Mouse (Mus musculus): ENCODE measurements around the gene Tns4. TPM values are rescaled to one million over a fixed set of nuclear protein-coding genes. Genes with fewer than 3 reads are reported as not detected.

The Tns4 gene
- total RNA-seq, 2 experiments from 2014 or later: 0.15 TPM; not detected in 1

- DNase-seq: peak; percentile 55 to 65
- intact Hi-C loops (cut with DNase I): loop anchor here (2.0 to 10.0 kb wide), 2 partner anchors 54 to 266 kb away; no protein-coding TSS in a partner anchor
Observed at GRCm38 (mm10) chr11:99120524-99121217, 31.6 kb upstream of the Tns4 start.

- no peak for DNase-seq
- intact Hi-C loops (cut with DNase I): no loop called here
Observed at GRCm38 (mm10) chr11:99118963-99119362, 29.9 kb upstream of the Tns4 start.

- no peak for DNase-seq
- intact Hi-C loops (cut with DNase I): no loop called here
Observed at GRCm38 (mm10) chr11:99118420-99118819, 29.3 kb upstream of the Tns4 start.

- no peak for DNase-seq
- intact Hi-C loops (cut with DNase I): no loop called here
Observed at GRCm38 (mm10) chr11:99117907-99118306, 28.8 kb upstream of the Tns4 start.

GRCm38 (mm10) chr11:99115940-99116339 is 26.8 kb upstream of the Tns4 start:
- no peak for DNase-seq
- intact Hi-C loops (cut with DNase I): no loop called here

GRCm38 (mm10) chr11:99113111-99113510 is 24.0 kb upstream of the Tns4 start:
- intact Hi-C loops (cut with DNase I): no loop called here
- no peak for DNase-seq

DNA sequence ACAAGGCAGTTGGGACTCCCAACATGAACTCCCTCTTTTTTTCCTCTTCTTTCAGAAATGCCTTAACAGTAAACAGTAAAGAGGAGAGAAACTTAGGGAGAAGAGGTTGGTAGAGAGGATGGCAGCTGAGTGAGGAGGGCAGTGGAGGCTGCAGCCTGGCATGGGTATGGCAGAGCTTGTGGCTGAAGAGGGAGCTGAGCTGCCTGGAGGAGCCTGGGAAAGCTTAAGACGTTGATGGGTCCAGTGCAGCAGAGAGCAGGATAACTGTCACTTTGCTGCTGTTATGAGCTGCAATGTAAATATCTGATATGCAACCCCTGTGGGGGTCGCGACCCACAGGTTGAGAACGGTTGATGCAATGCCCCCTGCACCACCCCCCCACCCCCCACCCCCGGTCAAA is 23.6 kb upstream of the Tns4 start:
- intact Hi-C loops (cut with DNase I): no loop called here
- no peak for DNase-seq

DNA sequence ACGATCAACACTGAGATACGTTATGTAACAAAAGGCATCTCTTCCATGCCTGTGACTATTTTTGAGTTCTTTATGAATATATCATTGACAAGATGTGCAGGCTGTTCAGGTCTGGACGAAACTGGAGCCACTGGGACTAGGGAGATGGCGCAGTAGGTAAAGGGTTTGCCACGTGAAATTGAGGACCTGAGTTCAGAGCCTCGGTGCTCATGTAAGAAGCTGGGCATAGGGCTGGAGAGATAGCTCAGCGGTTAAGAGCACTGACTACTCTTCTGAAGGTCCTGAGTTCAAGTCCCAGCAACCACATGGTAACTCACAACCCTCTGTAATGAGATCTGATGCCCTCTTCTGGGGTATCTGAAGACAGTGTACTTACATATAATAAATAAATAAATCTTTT is 22.5 kb upstream of the Tns4 start:
- DNase-seq: no peak
- intact Hi-C loops (cut with DNase I): no loop called here

GRCm38 (mm10) chr11:99111155-99111554 is 22.0 kb upstream of the Tns4 start:
- intact Hi-C loops (cut with DNase I): no loop called here
- no peak for DNase-seq

DNA sequence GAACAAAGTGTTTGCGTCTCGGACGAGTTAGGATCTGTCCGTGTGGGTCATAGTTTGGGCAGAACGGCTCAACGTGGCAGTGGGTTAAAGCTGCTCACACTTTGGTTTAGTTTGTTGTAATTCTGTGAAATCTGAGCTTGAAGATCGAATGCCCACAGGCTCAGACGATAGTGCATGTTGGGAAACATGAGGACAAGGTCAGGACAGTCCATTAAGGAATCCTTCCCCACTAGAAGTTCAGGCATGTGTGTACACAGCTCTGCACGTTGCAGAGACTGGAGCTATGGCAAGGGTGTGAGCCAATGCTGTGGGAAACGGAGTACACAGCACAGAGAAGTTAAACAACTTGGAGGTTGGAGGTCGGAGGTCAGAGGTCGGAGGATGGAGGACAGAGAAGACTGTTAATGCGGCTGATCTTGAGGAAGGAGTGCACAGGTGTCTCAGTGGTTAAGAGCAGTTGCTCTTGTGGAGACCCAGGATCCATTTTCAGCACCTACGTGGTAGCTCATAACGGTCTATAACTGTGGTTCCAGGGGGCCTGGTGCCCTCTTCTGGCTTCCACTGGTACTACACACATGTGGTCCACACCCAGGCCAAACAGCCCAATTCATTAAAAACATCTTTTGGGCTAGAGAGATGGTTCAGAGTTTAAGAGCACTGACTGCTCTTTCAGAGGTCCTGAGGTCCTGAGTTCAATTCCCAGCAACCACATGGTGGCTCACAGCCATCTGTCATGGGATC is 21.4 kb upstream of the Tns4 start:
- intact Hi-C loops (cut with DNase I): no loop called here
- no peak for DNase-seq

DNA sequence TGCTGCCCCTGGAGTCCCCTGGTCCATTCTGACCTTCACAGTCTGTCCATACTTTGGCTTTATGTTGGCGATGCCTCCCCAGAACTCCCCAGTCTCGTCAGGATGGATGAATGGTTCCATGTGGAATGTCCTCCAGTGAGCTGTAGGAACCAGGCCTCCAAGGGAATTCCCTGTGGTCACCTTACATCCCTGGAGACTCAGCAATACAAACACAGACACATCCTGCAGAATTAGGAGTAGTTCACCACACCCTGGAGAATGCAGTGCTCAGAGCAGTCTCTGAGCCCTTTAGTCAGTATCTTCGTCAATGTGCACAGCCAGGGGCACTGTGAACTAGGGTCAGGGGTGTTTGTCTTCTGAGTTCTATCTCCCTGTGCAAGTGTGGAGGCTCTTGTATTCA is 19.2 kb upstream of the Tns4 start:
- no peak for DNase-seq
- intact Hi-C loops (cut with DNase I): no loop called here

DNA sequence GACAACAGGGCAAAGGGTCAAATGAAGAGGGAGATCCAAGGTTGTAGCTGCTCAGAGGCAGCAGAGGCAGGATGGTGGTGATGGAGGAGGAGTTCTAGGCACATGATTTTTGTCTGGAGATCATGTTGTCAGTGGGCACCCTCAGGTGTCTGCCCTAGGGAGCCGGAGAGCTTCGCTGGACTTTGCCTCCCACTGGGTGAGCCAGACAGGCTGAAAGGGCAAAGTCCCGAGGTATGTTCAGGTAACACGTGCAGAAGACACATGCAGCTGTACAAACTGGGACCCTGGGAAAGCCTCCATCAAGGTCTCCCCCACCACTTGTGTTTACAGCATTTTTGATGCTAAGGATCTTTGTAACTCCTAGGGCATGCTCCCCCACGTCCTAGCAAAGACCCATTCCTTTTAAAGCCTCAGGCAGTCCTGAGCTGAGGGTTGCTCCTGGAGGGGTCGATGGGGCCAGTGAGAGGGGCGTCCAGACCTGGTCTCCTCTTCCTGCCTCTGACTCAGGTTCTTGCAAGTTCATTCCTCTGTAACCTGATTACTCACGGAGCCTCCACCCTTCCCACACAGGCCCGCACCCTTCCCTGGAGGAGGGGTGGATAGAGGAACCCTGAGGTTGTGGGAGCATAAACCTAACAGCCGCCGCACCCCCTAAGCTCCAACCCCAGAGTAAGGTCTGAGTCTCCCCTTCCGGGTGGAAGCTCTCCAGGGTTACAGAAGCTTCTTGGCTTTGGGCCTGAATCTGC is 17.0 kb upstream of the Tns4 start:
- DNase-seq: no peak
- intact Hi-C loops (cut with DNase I): no loop called here

- no peak for DNase-seq
- intact Hi-C loops (cut with DNase I): no loop called here
Observed at GRCm38 (mm10) chr11:99104609-99105410, 15.7 kb upstream of the Tns4 start.

DNA sequence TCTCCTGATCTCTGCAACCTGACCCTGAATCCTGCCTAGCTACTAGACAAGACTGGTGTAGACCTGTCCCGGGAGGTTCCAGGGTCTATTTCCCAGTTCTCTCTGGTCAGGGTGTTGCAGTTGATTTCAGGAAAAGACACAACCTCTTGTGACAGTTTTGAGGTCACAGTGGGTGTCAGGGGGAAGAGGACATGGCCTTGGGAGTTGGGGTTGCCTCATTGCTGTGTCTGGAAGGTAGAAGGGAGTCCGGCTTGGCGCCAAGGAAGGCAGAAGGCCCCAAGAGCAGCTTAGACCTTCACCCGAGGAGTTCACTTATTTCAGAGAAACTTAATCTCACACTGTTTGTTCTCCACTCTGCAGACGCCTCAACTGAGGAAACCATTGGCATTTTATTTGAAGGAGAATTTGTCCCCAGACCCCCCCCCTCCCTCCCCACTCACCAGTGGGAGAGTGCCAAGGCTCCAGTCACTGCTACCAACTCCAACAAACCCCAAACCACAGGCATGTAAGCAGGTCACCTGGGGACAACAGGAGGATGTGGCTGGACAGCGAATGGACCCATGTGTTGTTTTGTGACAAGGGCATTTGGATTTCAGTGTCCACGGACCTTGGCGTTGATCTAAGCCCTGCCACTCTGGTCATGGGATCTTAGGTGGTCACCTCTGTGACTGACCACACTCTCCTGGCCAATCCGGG is 13.6 kb upstream of the Tns4 start:
- no peak for DNase-seq
- intact Hi-C loops (cut with DNase I): no loop called here

DNA sequence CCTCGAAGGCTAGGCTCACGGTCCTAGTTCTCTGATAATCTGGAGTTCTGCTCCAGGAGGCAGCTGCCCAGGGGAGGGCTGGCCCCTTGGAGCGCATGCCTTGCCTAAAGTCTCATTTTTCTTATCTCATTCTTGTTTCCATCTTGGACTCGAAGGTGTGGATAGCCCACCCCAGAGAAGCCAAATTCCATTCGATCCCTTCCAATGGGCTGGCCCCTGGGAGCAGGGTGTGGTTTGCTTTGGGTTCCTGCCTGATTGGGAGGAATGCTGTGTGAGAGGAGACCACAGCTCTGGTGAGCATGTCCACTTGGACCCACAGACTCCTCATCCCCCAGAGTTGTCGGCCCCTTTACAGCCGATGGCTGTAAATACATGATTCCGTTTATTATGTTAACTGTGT is 12.6 kb upstream of the Tns4 start:
- intact Hi-C loops (cut with DNase I): no loop called here
- no peak for DNase-seq

DNA sequence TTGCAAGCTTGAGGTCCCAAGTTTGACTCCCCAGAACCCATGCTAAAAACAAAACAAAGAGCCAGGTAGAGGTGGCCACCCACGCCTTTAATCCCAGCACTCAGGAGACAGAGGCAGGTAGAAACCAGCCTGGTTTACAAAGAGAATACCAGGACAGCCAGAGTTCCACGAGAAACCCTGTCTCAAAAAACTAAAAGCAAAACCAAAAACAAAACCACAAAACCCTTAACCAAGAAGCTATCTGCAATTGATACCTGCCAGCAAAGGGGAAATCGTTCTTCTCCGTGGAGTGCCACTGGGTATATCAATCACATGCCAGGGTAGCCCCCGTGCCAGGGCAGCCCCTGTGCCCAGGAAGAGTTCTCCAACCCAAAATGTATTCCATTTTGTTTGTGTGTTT is 11.1 kb upstream of the Tns4 start:
- intact Hi-C loops (cut with DNase I): no loop called here
- DNase-seq: no peak

GRCm38 (mm10) chr11:99099516-99099915 is 10.4 kb upstream of the Tns4 start:
- peak; percentile 35 to 61 for DNase-seq
- intact Hi-C loops (cut with DNase I): no loop called here

GRCm38 (mm10) chr11:99098924-99099323 is 9.8 kb upstream of the Tns4 start:
- intact Hi-C loops (cut with DNase I): no loop called here
- DNase-seq: no peak

DNA sequence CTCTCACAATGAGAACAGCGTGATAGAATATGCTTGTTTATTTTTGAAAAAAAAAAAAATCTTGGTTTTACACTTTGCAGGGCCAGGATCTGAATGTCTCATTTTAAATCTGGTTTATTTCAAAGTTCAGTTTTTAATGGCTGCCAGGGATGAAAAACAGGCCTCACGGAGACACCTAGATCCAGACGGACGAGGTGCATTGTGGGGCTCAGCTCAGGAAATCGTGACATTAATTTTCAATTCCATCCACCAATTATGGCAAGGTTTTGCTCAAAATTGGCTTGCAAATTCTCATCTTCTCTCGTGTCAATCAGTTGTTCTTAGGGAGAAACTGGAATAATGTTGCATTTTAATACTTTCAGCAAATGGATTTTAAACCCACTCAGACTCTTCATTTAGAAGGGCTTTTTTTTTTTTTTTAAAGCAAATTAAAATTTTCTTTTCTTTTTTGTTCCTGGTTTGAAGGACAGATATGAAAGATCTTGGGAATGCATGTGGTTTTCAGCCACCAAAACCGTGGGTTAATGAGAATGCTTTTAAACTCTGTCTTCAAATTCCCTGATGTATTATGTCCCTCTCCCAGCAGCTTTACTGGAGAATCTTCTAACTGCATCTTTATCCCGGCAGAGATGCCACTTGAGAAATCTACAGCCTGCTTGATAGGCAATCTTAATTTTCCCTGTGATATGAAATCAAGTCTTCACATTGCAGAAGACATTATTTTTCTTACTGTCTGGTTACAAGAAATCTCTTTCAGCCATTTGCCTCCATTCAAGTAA is 8.1 kb upstream of the Tns4 start:
- DNase-seq: no peak

More for the DNA sequence above, 8.1 kb upstream of the Tns4 start:
- intact Hi-C loops (cut with DNase I): no loop called here
